Mouse (Mus musculus) forebrain, postnatal 0 days (tissue): ENCODE results near the gene Hist3h2ba. TPM values are rescaled to one million over a fixed set of nuclear protein-coding genes. Genes with fewer than 3 reads are reported as not detected.

Experiments
- ATAC-seq: fragments of 200-750 bp; cut with Nextera tagmentation; 2 replicates; pipeline ENCODE4 v1.8.0; 2017; ENCODE audit warnings: mild to moderate bottlenecking, moderate library complexity
- DNase-seq: peaks from one replicate; pipeline ENCODE4 v3.0.0-alpha.2; 2015
- H3K27ac ChIP-seq: fragments of 300-500 bp; sonication (generic); 2 replicates; pipeline ENCODE4 v1.5.1; 2014; ENCODE audit warnings: low read depth, mild to moderate bottlenecking, antibody characterized with exemption, low read length, moderate library complexity, mixed read lengths
- H3K27me3 ChIP-seq: fragments of 300-500 bp; sonication (generic); 2 replicates; pipeline ENCODE4 v1.6.1; 2014; ENCODE audit warnings: mild to moderate bottlenecking, low read length, mixed read lengths; ENCODE audit not compliant: insufficient read depth
- H3K36me3 ChIP-seq: fragments of 300-500 bp; sonication (generic); 2 replicates; pipeline ENCODE4 v1.6.1; 2014; ENCODE audit warnings: mild to moderate bottlenecking, moderate library complexity; ENCODE audit not compliant: insufficient read depth
- H3K4me1 ChIP-seq: fragments of 300-500 bp; sonication (generic); 2 replicates; pipeline ENCODE4 v1.6.1; 2014; ENCODE audit warnings: antibody characterized with exemption; ENCODE audit not compliant: insufficient read depth
- H3K4me2 ChIP-seq: fragments of 300-500 bp; sonication (generic); 2 replicates; pipeline ENCODE4 v1.6.1; 2014; ENCODE audit warnings: low read depth, mild to moderate bottlenecking, moderate library complexity
- H3K4me3 ChIP-seq: fragments of 300-500 bp; sonication (generic); 2 replicates; pipeline ENCODE4 v1.5.1; 2014; ENCODE audit warnings: low read depth, low read length, mixed read lengths
- H3K9ac ChIP-seq: fragments of 300-500 bp; sonication (generic); 2 replicates; pipeline ENCODE4 v1.6.1; 2014; ENCODE audit warnings: mild to moderate bottlenecking
- H3K9me3 ChIP-seq: fragments of 300-500 bp; sonication (generic); 2 replicates; pipeline ENCODE4 v1.6.1; 2016; ENCODE audit warnings: low read length
- CTCF ChIP-seq: sonication (generic); IDR thresholded peaks from 2 replicates; pipeline ENCODE4 v1.5.1; 2016; ENCODE audit warnings: antibody characterized with exemption, control low read depth, low read depth
- WGBS: fragments of 180-500 bp; shearing (Covaris S2); extraction: QIAGEN DNeasy Blood & Tissue Kit; methylation state at CpG from one replicate; pipeline ENCODE4 v1.1.7; 2014; 5-methylcytosine and 5-hydroxymethylcytosine counted together
- microRNA-seq, 2 experiments: library from miRNA; unstranded; fragments of <30 nt; microRNA quantifications; one replicate each; pipeline ENCODE4; 2016
- polyA plus RNA-seq: library from polyadenylated mRNA; unstranded; fragments of >200 nt; fragmentation: Nextera tagmentation; extraction: Ambion mirVana; gene quantifications from 2 replicates; pipeline ENCODE4 v1.2.1, GENCODE M21; 2015
- total RNA-seq: library from RNA; depleted of rRNA; stranded (reverse); fragments of >200 nt; gene quantifications from 2 replicates; pipeline ENCODE4 v1.2.3, GENCODE M21; 2014; rRNA removed

Gene Hist3h2ba
- total and polyA plus RNA-seq, 2 experiments from 2014 or later = 111 to 446 TPM

DNA sequence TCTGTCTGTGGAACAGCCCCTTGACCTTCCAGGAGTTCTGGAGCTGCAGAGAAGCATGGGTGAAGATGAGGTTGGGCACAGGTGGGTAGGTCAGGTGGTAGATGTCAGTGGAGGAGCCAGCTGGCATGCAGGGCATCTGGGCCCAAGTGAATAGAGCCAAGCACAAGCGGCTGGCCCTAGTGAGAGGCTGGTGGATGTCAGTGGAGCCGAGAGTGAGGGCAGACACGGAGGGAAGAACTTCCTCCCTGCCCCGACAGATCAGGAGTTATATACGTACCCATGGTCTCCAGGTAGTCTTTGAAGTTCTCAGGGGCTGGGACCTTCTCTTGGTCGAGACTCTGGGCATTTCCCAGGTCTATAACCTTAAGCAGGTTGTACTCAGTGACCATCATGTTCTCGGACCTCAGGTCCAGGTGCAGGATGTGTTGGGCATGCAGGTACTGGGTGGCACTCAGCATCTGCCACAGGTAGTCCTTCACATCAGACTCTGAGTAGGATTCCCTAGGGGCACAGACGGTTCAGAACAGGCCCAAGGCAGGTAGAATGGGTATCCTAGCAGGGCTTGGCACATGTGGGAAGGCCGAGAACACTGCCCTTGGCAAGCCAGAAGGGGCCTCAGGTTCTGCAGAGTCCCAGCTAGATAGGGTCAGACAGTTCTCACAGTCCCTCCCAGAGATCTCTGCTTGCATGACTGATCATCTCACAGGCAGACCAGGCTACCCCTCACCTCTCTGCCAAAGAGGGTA lies 46.5 kb downstream of the Hist3h2ba start:
- Histone ChIP-seq H3K9me3 (no peaks in the 10 kb centered on the region), H3K27me3 (no peaks in the 10 kb centered on the region), H3K36me3 (peaks cover 7% of the 10 kb centered on the region), H3K4me2 (peak overlapping the region; percentile 70), H3K4me1 (no peaks in the 10 kb centered on the region), H3K4me3 (no peak overlapping the region; the same call in 1 of the 2 replicates), H3K27ac (no peak overlapping the region), H3K9ac (no peak overlapping the region)
- DNase-seq (no peak), ATAC-seq (no peak)
- no peak for TF ChIP-seq CTCF
- WGBS = 81% methylated on average over 9 of the region's 9 CpGs

DNA sequence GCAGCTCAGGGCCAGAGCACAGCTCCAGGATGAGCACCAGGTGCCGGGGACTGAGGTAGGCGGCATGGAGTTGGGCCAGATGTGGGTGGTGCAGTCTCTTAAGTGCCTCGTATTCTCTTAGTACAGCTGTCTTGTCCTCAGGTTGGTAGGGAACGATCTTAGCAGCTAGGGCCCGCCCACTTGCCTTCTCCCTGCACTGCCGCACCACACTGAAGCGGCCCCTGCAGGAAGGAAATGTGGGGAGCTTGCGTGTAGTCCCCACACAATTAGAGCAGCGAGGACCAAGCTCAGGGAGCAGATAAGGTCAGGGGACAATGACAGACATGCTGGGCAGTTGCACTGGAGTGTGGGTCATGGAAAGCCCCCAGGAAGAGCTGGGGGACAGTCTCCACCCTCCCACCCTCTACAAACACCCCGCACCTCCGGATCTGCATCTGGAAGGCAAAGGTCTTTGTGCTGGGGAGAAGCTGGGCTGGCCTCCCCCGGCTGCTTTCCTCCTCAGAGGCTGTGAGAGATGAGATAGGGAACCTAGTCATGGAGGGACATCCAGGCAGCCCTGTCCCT lies 47.2 kb downstream of the Hist3h2ba start:
- TF ChIP-seq CTCF = no peak
- no peaks in the 10 kb centered on the region for H3K27me3 ChIP-seq
- H3K4me3 ChIP-seq = no peak overlapping the region
- no peak overlapping the region for H3K27ac ChIP-seq
- DNase-seq (no peak), ATAC-seq (no peak)
- H3K4me1 ChIP-seq = no peaks in the 10 kb centered on the region
- no peak overlapping the region for H3K4me2 ChIP-seq
- no peak overlapping the region for H3K9ac ChIP-seq
- H3K36me3 ChIP-seq = 0 out of 2 replicates have a peak, but pooled peaks cover under 1% of the 10 kb centered on the region
- WGBS = 53% methylated on average over 12 of the region's 12 CpGs
- H3K9me3 ChIP-seq = no peaks in the 10 kb centered on the region

DNA sequence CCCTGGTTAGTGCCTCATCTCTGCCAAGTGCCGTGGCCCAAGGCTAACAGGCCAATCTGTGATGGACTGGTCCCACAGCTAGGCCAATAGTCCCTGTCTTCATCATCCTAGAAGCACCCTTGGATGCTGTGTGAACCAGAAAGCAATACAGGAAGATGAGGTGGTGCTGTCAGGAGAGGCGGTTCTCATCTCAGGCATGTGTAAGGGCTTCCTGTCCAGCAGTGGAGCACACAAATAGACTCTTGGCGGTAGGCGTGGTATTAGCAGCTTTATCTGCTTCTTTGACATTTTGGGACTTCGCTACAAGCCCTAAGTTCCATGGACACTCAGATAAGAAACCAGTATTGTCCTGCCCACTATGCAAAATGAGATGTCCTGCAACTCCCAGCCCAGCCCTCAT lies 48.8 kb downstream of the Hist3h2ba start:
- H3K27ac ChIP-seq = no peak overlapping the region
- ATAC-seq = no peak
- TF ChIP-seq CTCF = no peak
- H3K4me2 ChIP-seq = no peak overlapping the region
- no peaks in the 10 kb centered on the region for H3K27me3 ChIP-seq
- no peaks in the 10 kb centered on the region for H3K4me1 ChIP-seq
- no peak for DNase-seq
- H3K9ac ChIP-seq = no peak overlapping the region
- 87% methylated on average over 5 of the region's 5 CpGs for WGBS
- H3K36me3 ChIP-seq = no peaks in the 10 kb centered on the region
- no peak overlapping the region for H3K4me3 ChIP-seq
- H3K9me3 ChIP-seq = no peaks in the 10 kb centered on the region

Small RNA genes lying within 50 kb of the gene (microRNA-seq; reads per million reads assigned to microRNA genes)
- gene Gm44313 = 0.24 to 0.39 reads per million in 2 experiments

Other genes starting within 250 kb of the Hist3h2ba start
- gene Olfr319, start 249.8 kb upstream of the Hist3h2ba start, total RNA-seq = not detected in 2 replicates
- not detected in 2 replicates for gene Olfr319, start 249.8 kb upstream of the Hist3h2ba start, polyA plus RNA-seq
- not detected in 2 replicates for gene Olfr318, start 224.9 kb upstream of the Hist3h2ba start, total RNA-seq
- gene Olfr318, start 224.9 kb upstream of the Hist3h2ba start, polyA plus RNA-seq = not detected in 2 replicates
- gene Olfr317, start 209.7 kb upstream of the Hist3h2ba start, total RNA-seq = 0.15 and 0.81 TPM in 2 replicates
- gene Olfr317, start 209.7 kb upstream of the Hist3h2ba start, polyA plus RNA-seq = 0.12 and 0.13 TPM in 2 replicates
- not detected in 2 replicates for gene Olfr316, start 196.2 kb upstream of the Hist3h2ba start, total RNA-seq
- 0.16 TPM in 1 of 2 replicates, not detected in the other for gene Olfr316, start 196.2 kb upstream of the Hist3h2ba start, polyA plus RNA-seq
- gene Olfr315, start 175.7 kb upstream of the Hist3h2ba start, total RNA-seq = 0.29 TPM in 1 of 2 replicates, not detected in the other
- not detected in 2 replicates for gene Olfr315, start 175.7 kb upstream of the Hist3h2ba start, polyA plus RNA-seq
- gene Olfr314, start 166.0 kb upstream of the Hist3h2ba start, total RNA-seq = not detected in 2 replicates
- gene Olfr314, start 166.0 kb upstream of the Hist3h2ba start, polyA plus RNA-seq = not detected in 2 replicates
- 8.0 and 8.6 TPM in 2 replicates for gene Fam183b, start 147.0 kb upstream of the Hist3h2ba start, total RNA-seq
- gene Fam183b, start 147.0 kb upstream of the Hist3h2ba start, polyA plus RNA-seq = 8.6 and 12.0 TPM in 2 replicates
- gene Olfr313, start 133.9 kb upstream of the Hist3h2ba start, total RNA-seq = not detected in 2 replicates
- gene Olfr313, start 133.9 kb upstream of the Hist3h2ba start, polyA plus RNA-seq = not detected in 2 replicates
- gene Olfr312, start 119.7 kb upstream of the Hist3h2ba start, total RNA-seq = not detected in 2 replicates
- not detected in 2 replicates for gene Olfr312, start 119.7 kb upstream of the Hist3h2ba start, polyA plus RNA-seq
- not detected in 2 replicates for gene Olfr311, start 109.7 kb upstream of the Hist3h2ba start, total RNA-seq
- gene Olfr311, start 109.7 kb upstream of the Hist3h2ba start, polyA plus RNA-seq = not detected in 2 replicates
- gene Gm12258, start 101.8 kb upstream of the Hist3h2ba start, total RNA-seq = 22.6 and 22.8 TPM in 2 replicates
- 6.2 and 10.2 TPM in 2 replicates for gene Gm12258, start 101.8 kb upstream of the Hist3h2ba start, polyA plus RNA-seq
- gene 2810021J22Rik, start 81.7 kb upstream of the Hist3h2ba start, total RNA-seq = 8.5 and 8.8 TPM in 2 replicates
- gene 2810021J22Rik, start 81.7 kb upstream of the Hist3h2ba start, polyA plus RNA-seq = 5.3 and 8.2 TPM in 2 replicates
- gene Zfp39, start 44.7 kb upstream of the Hist3h2ba start, total RNA-seq = 13.0 and 13.2 TPM in 2 replicates
- 4.4 and 7.0 TPM in 2 replicates for gene Zfp39, start 44.7 kb upstream of the Hist3h2ba start, polyA plus RNA-seq
- 0.10 TPM in 1 of 2 replicates, not detected in the other for gene Btnl10, start 31.0 kb upstream of the Hist3h2ba start, total RNA-seq
- gene Btnl10, start 31.0 kb upstream of the Hist3h2ba start, polyA plus RNA-seq = not detected in 2 replicates
- 668 and 716 TPM in 2 replicates for gene Rnf187, start 10.0 kb upstream of the Hist3h2ba start, total RNA-seq
- 583 and 608 TPM in 2 replicates for gene Rnf187, start 10.0 kb upstream of the Hist3h2ba start, polyA plus RNA-seq
- 181 and 199 TPM in 2 replicates for gene Hist3h2a, start 5.8 kb downstream of the Hist3h2ba start, total RNA-seq
- 58.0 and 58.7 TPM in 2 replicates for gene Hist3h2a, start 5.8 kb downstream of the Hist3h2ba start, polyA plus RNA-seq
- 3.4 and 4.0 TPM in 2 replicates for gene Trim17, start 5.8 kb downstream of the Hist3h2ba start, total RNA-seq
- gene Trim17, start 5.8 kb downstream of the Hist3h2ba start, polyA plus RNA-seq = 0.65 TPM in 2 replicates
- gene Trim11, start 29.2 kb downstream of the Hist3h2ba start, total RNA-seq = 29.2 and 31.9 TPM in 2 replicates
- 13.5 and 16.0 TPM in 2 replicates for gene Trim11, start 29.2 kb downstream of the Hist3h2ba start, polyA plus RNA-seq
- gene Obscn, start 187.5 kb downstream of the Hist3h2ba start, total RNA-seq = 1.5 and 1.7 TPM in 2 replicates
- 0.23 and 0.31 TPM in 2 replicates for gene Obscn, start 187.5 kb downstream of the Hist3h2ba start, polyA plus RNA-seq
- 11.2 and 13.8 TPM in 2 replicates for gene Iba57, start 214.8 kb downstream of the Hist3h2ba start, total RNA-seq
- gene Iba57, start 214.8 kb downstream of the Hist3h2ba start, polyA plus RNA-seq = 10.8 and 11.1 TPM in 2 replicates
- gene Gjc2, start 234.3 kb downstream of the Hist3h2ba start, total RNA-seq = 0.76 and 1.2 TPM in 2 replicates
- gene Gjc2, start 234.3 kb downstream of the Hist3h2ba start, polyA plus RNA-seq = 0.19 and 0.31 TPM in 2 replicates
- gene Guk1, start 243.3 kb downstream of the Hist3h2ba start, total RNA-seq = 122 and 157 TPM in 2 replicates
- gene Guk1, start 243.3 kb downstream of the Hist3h2ba start, polyA plus RNA-seq = 274 and 284 TPM in 2 replicates